Mouse (Mus musculus): ENCODE data around the gene Sh2d7. TPM values are rescaled to one million over a fixed set of nuclear protein-coding genes. Genes with fewer than 3 reads are reported as not detected.

Gene Sh2d7
- polyA plus RNA-seq, 1 experiment from 2014 or later: not detected

DNA sequence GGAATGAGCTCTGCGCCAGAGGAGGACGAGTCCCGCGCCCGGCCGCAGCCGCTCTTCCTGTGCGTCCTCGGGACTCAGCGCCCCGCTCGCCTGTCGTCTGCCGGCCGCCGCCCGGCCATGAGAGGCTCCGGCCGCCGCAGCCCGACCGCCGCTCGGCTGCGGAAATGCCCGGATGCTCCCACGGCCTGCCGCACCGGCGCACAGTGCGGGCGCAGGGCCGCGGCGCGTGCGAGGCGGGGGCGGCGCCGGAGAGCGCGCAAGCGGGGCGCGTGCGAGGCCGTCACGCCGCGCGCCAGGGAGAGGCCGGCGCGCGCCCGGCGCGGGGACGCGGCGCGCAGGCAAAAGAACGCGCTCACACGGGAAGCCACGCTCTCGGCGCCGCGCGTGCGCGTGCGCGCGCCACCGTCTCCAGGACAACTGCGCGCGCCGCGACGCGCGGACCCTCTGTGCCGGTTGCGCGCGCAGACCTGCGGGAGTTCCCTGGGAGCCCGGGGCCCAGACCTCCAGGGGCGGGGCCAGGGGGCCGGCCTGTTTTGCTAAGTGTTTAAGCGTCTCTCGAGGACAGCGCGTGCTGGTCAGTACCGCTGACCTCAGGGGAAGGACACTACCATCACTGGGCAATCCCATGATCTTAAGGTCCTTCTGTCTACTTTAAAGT lies 37.2 kb upstream of the Sh2d7 start, which contains the start of gene Dmxl2:
Dmxl2 (minus strand) TSS at position 174 of the 658 bp plus-strand sequence.
- Histone ChIP-seq H3K27me3 (ENCODE audit: insufficient read depth, low read length) (no peaks in the 10 kb centered on the region), H3K36me3 (ENCODE audit: insufficient read depth, low read length) (no peaks in the 10 kb centered on the region), H3K4me3 (replicated peaks; ENCODE audit: low read depth, low read length) (peak within 1 kb of the TSS; percentile 70), H3K9me3 (replicated peaks; ENCODE audit: low read length) (no peaks in the 10 kb centered on the region), H3K4me2 (ENCODE audit: low read length) (peak within 1 kb of the TSS; percentile 99), H3K4me1 (replicated peaks; ENCODE audit: insufficient read depth, low read length) (no peaks in the 10 kb centered on the region), H3K27ac (peak within 1 kb of the TSS; percentile 71), H3K9ac (ENCODE audit: low read depth, low read length) (peak within 1 kb of the TSS; percentile 75)
- under 1% methylated on average over 72 of the region's 99 CpGs for WGBS
- peak; percentile 95 for ATAC-seq (replicated peaks; ENCODE audit: low FRiP score, low read depth)
- TF ChIP-seq CTCF (IDR thresholded peaks at IDR 0.05; ENCODE audit: low read depth): no peak
- DNase-seq (ENCODE audit: low spot score): peak; percentile 91

DNA sequence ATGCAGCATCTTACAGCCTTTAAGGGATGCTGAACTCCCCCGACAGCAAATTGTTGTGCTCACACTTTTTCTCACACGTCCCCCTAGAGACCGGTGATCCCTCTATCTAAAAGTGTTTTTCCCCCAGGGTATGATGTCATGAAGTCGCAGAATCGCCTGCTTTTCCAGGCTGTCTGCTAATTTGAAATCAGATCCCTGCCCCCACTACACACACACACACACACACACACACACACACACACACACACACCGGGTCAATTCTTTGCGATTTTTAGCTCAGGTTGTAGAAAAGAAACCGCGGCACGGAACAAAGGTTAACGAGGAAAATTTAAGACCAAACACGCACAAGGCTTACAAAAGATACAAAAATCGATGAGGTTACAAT lies 36.7 kb upstream of the Sh2d7 start:
- peak overlapping the region; percentile 70 for H3K4me3 ChIP-seq (replicated peaks; ENCODE audit: low read depth, low read length)
- ATAC-seq (replicated peaks; ENCODE audit: low FRiP score, low read depth) (no peak), DNase-seq (ENCODE audit: low spot score) (no peak)
- peak overlapping the region; percentile 75; the same call in 1 of the 2 replicates for H3K9ac ChIP-seq (ENCODE audit: low read depth, low read length)
- peak overlapping the region; percentile 99 for H3K4me2 ChIP-seq (ENCODE audit: low read length)
- 2% methylated on average over 13 of the region's 13 CpGs for WGBS
- no peak overlapping the region for H3K27ac ChIP-seq
- H3K9me3 ChIP-seq (replicated peaks; ENCODE audit: low read length): no peaks in the 10 kb centered on the region
- H3K4me1 ChIP-seq (replicated peaks; ENCODE audit: insufficient read depth, low read length): no peaks in the 10 kb centered on the region
- H3K27me3 ChIP-seq (ENCODE audit: insufficient read depth, low read length): no peaks in the 10 kb centered on the region
- no peak for TF ChIP-seq CTCF (IDR thresholded peaks at IDR 0.05; ENCODE audit: low read depth)
- H3K36me3 ChIP-seq (ENCODE audit: insufficient read depth, low read length): no peaks in the 10 kb centered on the region

DNA sequence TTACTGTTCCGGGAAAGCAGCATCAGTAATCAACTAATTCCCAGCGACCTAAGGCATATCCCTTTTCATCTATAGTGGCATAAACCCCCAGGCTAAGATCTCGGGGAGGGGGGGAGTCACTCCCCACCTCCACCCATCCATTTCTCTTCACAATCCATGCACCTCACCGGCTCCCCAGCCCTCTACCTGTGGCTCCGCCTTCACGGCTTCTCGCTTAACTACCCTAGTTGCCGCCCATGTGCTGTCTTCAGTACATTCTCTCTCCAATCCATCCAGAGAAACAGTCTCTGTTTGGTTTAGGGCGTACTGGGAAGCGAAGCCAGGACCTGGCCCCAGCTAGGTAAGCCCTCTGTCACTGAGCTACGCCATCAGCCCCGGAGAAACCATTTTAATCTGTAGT lies 35.9 kb upstream of the Sh2d7 start:
- H3K4me3 ChIP-seq (replicated peaks; ENCODE audit: low read depth, low read length): no peak overlapping the region; the same call in 1 of the 2 replicates
- WGBS: 7% methylated on average over 12 of the region's 12 CpGs
- no peak overlapping the region; the same call in 1 of the 2 replicates for H3K27ac ChIP-seq
- no peaks in the 10 kb centered on the region for H3K4me1 ChIP-seq (replicated peaks; ENCODE audit: insufficient read depth, low read length)
- peak overlapping the region; percentile 99 for H3K4me2 ChIP-seq (ENCODE audit: low read length)
- no peaks in the 10 kb centered on the region for H3K9me3 ChIP-seq (replicated peaks; ENCODE audit: low read length)
- H3K36me3 ChIP-seq (ENCODE audit: insufficient read depth, low read length): no peaks in the 10 kb centered on the region
- TF ChIP-seq CTCF (IDR thresholded peaks at IDR 0.05; ENCODE audit: low read depth): no peak
- H3K27me3 ChIP-seq (ENCODE audit: insufficient read depth, low read length): no peaks in the 10 kb centered on the region
- no peak for ATAC-seq (replicated peaks; ENCODE audit: low FRiP score, low read depth)
- peak overlapping the region; percentile 38; the same call in 1 of the 2 replicates for H3K9ac ChIP-seq (ENCODE audit: low read depth, low read length)
- no peak for DNase-seq (ENCODE audit: low spot score)

DNA sequence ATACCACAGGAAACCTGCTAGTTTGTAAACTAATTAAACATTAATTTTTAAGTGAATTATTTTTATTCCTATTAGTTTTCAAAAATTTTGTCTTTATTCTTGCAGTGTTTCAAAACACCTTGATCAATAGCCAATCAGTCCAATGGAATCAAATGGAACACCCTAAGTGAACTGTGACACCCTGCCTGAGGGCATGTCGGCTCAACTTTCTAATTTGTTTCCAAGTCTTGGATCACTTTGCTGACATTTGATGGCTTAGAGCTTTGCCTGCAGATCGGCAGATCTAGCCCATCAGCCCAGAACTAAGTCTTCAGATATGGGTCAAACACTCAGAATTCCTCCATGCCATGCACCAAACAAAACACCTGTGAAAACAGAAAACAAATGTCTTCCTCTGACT lies 22.8 kb upstream of the Sh2d7 start:
- H3K9ac ChIP-seq (ENCODE audit: low read depth, low read length): no peak overlapping the region
- H3K4me3 ChIP-seq (replicated peaks; ENCODE audit: low read depth, low read length): no peak overlapping the region
- 52% methylated on average over 2 of the region's 2 CpGs for WGBS
- H3K36me3 ChIP-seq (ENCODE audit: insufficient read depth, low read length): no peaks in the 10 kb centered on the region
- TF ChIP-seq CTCF (IDR thresholded peaks at IDR 0.05; ENCODE audit: low read depth): no peak
- H3K27me3 ChIP-seq (ENCODE audit: insufficient read depth, low read length): no peaks in the 10 kb centered on the region
- ATAC-seq (replicated peaks; ENCODE audit: low FRiP score, low read depth) (no peak), DNase-seq (ENCODE audit: low spot score) (no peak)
- H3K9me3 ChIP-seq (replicated peaks; ENCODE audit: low read length): no peaks in the 10 kb centered on the region
- no peaks in the 10 kb centered on the region for H3K4me1 ChIP-seq (replicated peaks; ENCODE audit: insufficient read depth, low read length)
- H3K27ac ChIP-seq: no peak overlapping the region
- H3K4me2 ChIP-seq (ENCODE audit: low read length): no peak overlapping the region

DNA sequence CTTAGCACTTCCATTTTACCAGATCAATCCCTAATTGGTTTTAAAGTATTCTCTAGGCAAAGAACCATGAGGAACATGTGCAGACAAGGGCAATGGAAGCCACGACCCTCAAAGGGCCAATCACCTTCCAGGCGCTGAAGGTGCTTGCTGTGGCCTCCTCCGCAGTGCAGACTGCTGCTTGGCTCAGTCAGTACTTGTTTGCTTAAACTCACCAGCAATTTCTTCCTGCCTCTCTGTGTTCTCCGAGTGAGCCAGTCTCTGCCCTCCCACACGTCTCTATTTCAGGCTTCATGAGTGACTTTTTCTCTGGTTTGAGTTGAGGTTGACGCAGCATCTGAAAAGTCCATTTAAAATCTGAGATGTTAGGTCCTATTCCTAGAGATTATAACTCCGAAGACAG lies 19.9 kb upstream of the Sh2d7 start:
- WGBS: 38% methylated on average over 7 of the region's 7 CpGs
- Histone ChIP-seq H3K9ac (ENCODE audit: low read depth, low read length) (no peak overlapping the region), H3K4me1 (replicated peaks; ENCODE audit: insufficient read depth, low read length) (no peaks in the 10 kb centered on the region), H3K27me3 (ENCODE audit: insufficient read depth, low read length) (no peaks in the 10 kb centered on the region), H3K9me3 (replicated peaks; ENCODE audit: low read length) (no peaks in the 10 kb centered on the region), H3K4me3 (replicated peaks; ENCODE audit: low read depth, low read length) (no peak overlapping the region), H3K4me2 (ENCODE audit: low read length) (no peak overlapping the region), H3K36me3 (ENCODE audit: insufficient read depth, low read length) (no peaks in the 10 kb centered on the region), H3K27ac (no peak overlapping the region)
- ATAC-seq (replicated peaks; ENCODE audit: low FRiP score, low read depth) (no peak), DNase-seq (ENCODE audit: low spot score) (no peak)
- no peak for TF ChIP-seq CTCF (IDR thresholded peaks at IDR 0.05; ENCODE audit: low read depth)

DNA sequence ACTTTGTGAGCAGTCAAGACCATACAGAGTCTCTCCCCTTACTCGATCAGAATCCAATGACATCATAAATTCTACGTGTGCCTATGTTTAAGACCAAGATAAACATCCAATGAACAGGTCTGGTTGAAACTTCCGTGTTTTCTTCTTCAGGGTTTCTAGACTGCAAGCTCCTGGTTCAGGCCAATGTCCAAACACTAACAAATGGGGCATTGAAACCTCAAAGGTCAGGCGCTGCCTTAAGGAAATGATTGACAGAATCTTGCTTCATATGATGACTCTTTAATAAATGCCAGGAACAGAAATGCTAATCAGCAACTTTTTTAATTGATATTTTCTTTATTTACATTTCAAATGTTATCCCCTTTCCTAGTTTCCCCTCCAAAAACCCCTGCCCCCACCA lies 18.5 kb upstream of the Sh2d7 start:
- Histone ChIP-seq H3K27ac (no peak overlapping the region), H3K4me2 (ENCODE audit: low read length) (no peak overlapping the region), H3K9me3 (replicated peaks; ENCODE audit: low read length) (no peaks in the 10 kb centered on the region), H3K36me3 (ENCODE audit: insufficient read depth, low read length) (no peaks in the 10 kb centered on the region), H3K27me3 (ENCODE audit: insufficient read depth, low read length) (no peaks in the 10 kb centered on the region), H3K4me3 (replicated peaks; ENCODE audit: low read depth, low read length) (no peak overlapping the region), H3K4me1 (replicated peaks; ENCODE audit: insufficient read depth, low read length) (no peaks in the 10 kb centered on the region), H3K9ac (ENCODE audit: low read depth, low read length) (no peak overlapping the region)
- no peak for DNase-seq (ENCODE audit: low spot score)
- 58% methylated on average over 4 of the region's 4 CpGs for WGBS
- ATAC-seq (replicated peaks; ENCODE audit: low FRiP score, low read depth): no peak
- no peak for TF ChIP-seq CTCF (IDR thresholded peaks at IDR 0.05; ENCODE audit: low read depth)

DNA sequence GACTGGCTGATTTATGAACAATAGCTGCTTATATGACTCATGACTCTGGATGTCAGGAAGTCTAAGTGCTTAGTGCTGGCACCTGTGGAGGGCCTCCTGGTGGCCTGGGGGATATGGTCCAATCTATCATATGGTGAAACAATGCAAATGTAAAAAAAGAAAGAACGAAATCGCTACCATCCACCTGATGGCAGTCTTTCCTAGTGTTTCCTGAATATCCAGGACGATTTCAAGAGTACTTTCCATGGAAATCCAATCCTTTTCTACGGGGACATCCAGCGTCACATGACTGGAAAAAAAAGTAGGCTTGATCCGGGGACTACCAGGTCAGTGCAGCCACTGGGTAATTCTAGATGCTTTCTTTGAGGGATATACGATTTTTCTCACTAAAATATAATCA lies 11.1 kb upstream of the Sh2d7 start:
- no peak overlapping the region for H3K9ac ChIP-seq (ENCODE audit: low read depth, low read length)
- DNase-seq (ENCODE audit: low spot score) (peak; percentile 26), ATAC-seq (replicated peaks; ENCODE audit: low FRiP score, low read depth) (no peak)
- 58% methylated on average over 7 of the region's 7 CpGs for WGBS
- no peak overlapping the region for H3K4me2 ChIP-seq (ENCODE audit: low read length)
- no peaks in the 10 kb centered on the region for H3K4me1 ChIP-seq (replicated peaks; ENCODE audit: insufficient read depth, low read length)
- no peak overlapping the region for H3K27ac ChIP-seq
- H3K36me3 ChIP-seq (ENCODE audit: insufficient read depth, low read length): no peaks in the 10 kb centered on the region
- H3K4me3 ChIP-seq (replicated peaks; ENCODE audit: low read depth, low read length): no peak overlapping the region
- no peaks in the 10 kb centered on the region for H3K9me3 ChIP-seq (replicated peaks; ENCODE audit: low read length)
- no peaks in the 10 kb centered on the region for H3K27me3 ChIP-seq (ENCODE audit: insufficient read depth, low read length)
- peak; percentile 45 for TF ChIP-seq CTCF (IDR thresholded peaks at IDR 0.05; ENCODE audit: low read depth)

All from kidney, postnatal 0 days (tissue).